Mouse (Mus musculus): ENCODE measurements around the gene Lbx2.

Lbx2 gene

DNA sequence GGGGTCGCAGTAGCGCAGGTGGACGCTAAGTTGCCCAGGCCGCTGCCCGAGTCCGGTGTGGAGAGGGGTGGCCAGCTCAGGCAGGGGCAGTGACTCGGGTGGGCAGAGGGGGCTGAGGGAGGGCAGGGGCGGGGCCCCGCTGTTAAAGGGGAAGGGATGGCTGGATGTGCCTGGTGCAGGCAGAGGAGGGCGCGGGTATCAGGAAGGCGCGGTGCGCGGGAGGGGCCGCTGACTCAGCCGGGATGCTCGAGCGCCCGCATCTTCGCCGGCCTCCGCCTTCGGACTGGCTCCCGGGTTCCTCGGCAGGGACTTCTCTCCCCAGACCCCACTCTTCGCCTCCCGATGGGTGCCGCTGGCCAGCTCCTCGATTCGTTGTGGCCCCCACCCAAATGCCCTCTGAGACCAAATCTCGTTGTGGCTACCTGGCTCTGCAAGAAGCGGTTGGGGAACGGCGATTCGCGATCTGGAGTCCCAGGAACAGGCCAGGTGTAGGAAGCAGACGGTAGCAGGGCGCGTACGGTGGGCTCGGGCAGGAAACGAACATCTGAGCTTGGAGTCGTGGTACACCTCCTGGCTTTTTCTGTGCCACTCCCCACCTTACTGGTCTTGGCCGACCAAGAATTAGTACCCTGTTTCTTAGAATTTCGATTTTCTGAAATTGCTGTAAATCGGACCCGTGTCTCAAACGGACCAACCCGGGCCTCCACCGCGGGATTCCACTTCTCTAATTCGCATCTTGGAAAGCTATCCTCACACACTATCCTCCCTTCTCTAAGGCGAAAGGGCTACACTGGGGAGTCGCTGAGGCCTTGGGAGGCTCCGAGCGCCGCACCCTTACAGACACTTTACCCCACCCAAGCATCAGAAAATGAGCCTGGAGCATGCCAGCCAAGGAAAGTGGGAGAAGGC, 15.6 kb upstream of the Lbx2 start:
- DNase-seq (ENCODE audit: low read depth), result no peak

DNA sequence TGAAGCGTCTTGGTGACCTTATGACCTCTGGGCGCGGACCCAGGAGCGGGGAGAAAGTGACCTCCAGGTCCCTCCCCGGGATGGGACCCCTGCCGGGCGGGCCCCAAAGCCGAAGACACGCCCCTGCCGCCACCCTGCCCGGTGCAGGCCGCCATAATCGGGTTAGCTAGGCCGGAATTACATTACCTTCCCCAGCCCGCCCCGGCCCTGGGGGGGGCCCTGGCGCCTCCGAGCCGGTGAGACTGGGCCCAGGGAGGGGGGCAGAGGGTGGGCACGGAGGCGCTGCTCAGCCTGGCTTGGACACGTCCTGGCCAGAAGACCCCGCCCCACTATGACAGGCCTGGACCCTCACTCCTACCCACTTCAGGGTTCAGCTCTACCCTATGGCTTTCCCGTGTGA, 14.9 kb upstream of the Lbx2 start:
- DNase-seq (ENCODE audit: low read depth), result no peak

DNA sequence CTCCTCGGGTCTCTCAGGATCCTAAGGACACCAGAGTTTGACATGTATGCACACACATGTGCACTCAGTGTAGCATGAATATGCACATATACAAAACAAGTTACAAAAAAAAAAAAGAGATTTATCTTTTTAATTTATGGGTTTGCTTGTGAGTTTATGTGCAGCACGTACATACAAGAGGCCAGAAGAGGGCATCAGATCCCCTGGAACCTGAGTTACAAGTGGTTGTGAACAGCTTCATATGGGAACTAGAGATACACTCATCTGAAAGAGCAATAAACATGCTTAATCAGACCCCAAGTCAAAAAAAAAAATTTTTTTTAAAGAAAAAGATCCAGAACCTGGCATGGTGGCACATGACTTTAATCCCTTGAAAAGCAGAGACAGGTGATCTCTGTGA, 11.2 kb upstream of the Lbx2 start:
- DNase-seq (ENCODE audit: low read depth), result peak; percentile 55

DNA sequence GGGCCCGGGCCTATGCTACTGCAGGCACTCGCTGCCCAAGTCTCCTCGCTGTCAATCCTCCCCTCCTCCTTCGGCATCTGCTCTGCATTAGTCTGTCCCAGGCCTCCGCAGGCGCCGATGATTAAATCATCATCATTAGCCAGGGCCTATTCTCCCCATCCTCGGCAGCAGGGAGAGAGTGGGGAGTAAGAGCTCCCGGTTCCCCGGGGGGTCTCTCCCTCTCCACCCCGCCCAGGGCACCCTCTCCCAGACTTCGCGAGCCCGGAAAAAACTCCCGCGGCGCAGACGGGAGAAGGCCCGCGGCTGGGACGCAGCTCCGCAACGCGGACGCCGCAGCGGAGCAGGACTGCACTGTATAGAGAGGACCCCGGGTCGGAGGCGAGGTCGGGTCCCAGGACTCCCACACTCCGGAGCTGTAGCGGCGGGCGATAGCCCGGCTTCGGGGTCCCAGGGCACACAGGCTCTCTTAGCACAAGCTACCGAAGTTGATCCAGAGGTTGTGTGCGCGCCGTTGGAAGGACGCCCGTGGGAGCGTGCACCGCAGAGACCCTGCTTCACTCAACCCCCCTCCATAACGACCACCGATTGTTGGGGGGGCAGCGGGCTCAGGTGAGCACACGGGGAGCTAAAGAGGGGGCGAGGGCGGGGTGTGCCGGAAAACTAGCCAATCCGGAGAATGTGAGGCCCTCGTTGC, 8.4 kb upstream of the Lbx2 start, which contains the start of gene Pcgf1:
Gene Pcgf1, plus strand, starts transcription at position 240 of the 694 bp plus-strand sequence.
- peak; percentile 85 for DNase-seq (ENCODE audit: low read depth)

DNA sequence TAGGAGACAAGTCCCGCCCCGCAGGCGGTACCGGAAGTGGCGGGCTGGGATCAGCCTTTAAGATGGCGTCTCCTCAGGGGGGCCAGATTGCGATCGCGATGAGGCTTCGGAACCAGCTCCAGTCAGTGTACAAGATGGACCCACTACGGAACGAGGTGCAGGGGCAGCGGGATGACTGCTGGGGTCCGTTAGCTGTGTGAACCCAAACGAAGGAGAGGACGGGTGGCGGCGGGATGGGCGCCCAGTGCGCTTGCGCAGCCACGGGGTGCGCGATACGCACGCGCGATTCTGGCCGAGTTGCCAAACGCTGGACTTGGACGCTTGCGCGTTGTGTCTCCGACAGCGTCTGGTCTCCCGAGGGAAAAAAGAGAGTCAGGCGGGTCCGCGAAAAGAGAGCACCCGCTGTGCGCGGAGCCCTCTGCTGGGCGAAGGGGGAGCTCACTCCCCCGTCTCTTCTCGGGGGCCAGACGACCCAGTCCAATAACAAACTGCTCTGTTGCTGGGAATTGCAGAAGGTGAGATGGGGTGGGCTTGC, 7.8 kb upstream of the Lbx2 start:
- DNase-seq (ENCODE audit: low read depth), result peak; percentile 99

DNA sequence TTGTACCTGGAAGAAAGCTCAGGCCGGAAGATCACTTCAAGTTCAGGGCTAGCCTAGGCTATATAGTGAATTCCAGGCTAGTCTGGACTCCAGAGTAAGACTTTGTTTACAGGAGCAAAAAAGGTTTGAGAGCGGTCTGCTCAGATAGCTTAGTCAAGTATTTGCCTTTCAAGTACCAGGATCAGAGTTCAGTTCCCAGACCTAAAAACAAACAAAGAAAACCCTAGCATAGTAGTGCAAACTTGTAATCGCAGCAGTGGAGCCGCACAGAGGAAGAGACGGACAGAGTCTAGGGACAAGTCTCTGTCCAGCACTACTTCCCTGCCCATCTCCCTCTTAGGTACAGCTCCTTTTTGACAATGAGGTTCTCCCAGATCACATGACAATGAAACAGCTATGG, 6.0 kb upstream of the Lbx2 start:
- DNase-seq (ENCODE audit: low read depth), result no peak

DNA sequence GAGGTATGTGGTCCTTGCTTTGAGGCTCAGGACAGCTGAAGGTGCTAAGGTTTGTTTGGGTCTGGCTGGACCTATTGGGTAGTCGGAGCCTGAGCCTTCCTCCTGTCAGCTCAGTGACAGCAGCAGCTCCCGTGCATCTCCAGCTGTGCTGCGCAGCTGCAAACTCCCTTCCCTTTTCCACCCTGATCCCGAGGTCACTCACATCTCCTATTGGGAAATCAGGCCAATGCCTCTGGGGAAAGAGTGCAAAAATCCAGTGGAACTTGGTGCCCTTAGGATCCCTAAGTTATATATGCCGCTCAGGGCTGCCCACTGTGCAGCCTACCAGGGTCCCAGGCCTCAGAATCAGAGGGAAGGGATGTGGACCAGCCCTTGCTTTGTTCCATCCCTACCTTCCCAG, 2.7 kb upstream of the Lbx2 start:
- no peak for DNase-seq (ENCODE audit: low read depth)

DNA sequence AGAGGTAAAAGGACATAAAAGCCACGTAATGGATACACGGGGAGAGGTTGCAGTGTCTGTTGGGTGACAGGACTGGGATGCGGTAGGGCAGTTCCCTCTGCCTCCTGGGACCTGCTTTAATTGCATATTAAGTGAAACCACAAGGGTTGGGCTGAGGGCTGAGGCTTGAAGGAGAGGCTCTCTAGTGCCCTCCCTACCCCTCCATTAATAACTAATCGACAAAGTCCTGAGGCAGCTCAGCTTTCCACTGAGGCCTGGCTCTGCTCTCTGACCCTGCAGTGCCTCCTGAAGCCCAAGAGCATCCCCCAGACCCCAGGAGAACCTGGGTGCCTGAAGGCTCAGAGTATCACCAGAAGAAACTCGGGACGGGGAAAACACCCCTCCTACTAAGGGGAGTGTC, 1.7 kb upstream of the Lbx2 start:
- no peak for DNase-seq (ENCODE audit: low read depth)

DNA sequence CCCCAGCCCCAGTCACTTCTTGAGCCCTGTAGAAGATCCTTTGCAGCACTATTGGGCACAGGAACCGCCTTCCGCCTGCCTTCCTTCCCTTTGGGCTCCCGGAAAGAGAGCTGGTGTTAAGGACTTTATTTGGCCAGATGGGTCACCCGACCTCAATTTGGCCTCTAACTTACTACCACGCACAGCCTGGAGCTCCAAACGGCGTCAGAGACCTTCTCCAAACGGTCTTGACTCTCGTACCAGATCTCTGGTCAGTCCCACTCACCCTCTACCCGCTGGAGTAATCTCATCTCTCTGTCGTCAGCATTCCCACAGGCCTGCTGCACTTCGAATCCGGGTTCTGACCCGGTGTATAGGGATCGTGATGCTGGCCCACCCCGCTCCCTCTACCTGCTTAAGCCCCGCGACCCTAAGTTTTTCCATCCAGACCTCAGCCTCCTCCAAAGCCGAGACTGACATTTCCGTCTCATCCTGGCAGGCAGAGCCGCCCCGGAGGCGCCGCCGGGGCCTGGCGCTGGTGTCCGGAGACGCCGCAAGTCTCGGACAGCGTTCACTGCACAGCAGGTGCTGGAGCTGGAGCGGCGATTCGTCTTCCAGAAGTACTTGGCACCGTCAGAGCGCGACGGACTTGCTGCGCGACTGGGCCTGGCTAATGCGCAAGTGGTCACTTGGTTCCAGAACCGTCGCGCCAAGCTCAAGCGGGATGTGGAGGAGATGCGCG, 1.2 kb downstream of the Lbx2 start:
- DNase-seq (ENCODE audit: low read depth), result no peak

DNA sequence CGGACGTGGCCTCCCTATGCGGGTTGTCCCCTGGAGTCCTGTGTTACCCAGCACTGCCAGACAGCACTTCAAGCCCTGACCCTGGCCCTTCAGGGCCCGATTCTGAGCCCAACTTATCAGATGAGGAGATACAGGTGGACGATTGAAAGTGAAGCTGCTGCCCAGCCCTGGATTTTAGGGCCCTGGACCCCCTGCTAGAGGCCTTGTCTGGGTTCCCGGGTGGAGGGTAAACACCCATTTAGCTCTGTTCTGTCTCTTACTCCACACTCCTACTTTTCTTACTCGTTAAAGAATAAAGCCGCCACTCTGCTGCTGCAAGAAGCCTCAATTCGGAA, 1.7 kb downstream of the Lbx2 start:
- DNase-seq (ENCODE audit: low read depth), result no peak

DNA sequence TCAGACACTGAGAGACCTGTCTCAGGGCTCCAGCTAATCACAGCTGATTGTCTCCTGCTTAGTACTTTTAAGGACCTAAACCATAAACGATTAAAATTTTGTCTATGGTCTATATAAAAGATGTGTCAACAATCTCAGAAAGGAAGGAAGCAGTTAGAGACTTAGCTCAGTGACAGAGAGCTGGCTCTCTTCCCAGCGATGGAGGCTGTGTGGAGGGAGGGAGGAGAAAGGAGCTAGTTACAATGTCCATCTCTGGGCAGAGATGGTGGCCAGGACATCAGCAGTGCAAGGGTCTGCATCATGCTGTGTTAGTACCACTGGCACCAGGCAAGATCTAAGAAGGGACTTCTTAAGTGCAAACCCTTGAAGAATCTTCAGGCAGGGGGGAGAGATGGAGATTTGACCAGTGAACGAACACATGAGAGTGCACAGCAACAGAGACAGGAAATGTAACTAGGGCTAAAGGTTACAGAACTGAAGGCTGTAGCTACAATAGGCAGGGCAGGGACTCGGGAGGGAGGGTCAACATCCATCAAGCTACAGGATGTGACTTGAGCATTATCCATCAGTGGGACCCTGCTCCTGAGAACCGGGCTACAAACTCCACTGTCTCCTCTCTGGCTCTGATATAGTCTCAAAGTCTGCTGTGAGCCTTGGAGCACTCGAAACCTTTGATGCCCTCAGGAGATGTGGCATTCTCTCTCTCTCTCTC, 6.4 kb downstream of the Lbx2 start:
- DNase-seq (ENCODE audit: low read depth), result peak; percentile 58

DNA sequence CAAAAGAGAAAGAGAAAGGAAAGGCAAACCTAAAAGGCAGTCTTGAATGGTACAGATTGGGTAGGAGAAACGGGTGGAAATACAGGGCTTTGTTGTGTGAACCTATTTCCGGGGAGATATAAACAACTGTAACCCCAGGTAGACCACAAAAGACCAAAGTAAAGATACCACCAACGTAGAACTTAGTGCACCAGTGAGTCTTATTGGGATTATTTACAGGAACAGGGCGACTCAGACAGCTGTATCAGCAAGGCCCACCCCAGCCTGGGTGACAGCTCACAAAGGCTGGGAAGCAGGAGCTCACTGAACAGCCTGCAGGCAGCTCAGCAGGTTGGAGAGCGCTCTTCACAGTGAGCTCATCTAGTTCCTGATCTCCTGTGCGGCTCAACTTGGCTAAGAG, 9.8 kb downstream of the Lbx2 start:
- DNase-seq (ENCODE audit: low read depth), result no peak

DNA sequence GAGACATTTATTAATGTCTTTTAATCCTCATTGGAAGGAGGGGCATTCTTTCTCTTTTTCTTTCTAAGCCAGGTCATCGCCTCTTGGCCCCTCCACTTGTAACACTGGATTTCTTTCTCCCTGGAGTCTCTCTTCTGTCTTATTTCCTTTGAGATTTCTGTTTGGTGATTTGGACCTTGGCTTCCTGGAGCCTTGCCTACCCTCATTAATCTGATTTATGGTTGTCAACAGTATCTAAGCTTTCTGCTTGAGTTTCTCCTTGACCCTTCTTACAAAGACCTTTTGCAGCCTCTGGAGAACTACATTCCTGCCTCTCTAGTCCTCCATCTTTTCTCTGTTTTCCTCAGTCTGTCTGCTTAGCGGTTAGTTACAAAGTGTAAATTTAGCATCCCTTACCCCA, 12.2 kb downstream of the Lbx2 start:
- peak; percentile 78 for DNase-seq (ENCODE audit: low read depth)

DNA sequence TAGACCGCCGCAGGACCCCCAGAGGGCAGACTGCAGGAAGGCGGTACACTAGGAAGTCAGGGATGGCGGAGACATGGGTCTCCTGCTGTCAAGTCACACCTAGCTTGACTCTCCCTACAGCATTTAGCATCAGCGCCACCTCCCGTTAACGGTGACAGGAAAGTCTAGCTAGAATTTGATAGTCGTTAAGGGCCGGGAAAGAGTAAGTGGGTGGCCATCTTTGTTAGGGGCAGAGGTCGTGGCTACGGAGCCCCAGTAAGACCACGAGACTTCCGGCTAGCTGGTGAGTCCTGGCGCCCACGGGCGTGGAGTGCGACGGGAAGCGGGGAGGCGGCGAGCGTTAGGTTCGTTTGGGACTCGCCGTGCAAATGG, 15.1 kb downstream of the Lbx2 start, which contains the start of the genes Ccdc142 and Gm42688:
Gene Ccdc142, plus strand, starts transcription at position 286 of the 372 bp plus-strand sequence.
Gene Gm42688, plus strand, starts transcription at position 302 of the 372 bp plus-strand sequence.
- peak; percentile 89 for DNase-seq (ENCODE audit: low read depth)

DNA sequence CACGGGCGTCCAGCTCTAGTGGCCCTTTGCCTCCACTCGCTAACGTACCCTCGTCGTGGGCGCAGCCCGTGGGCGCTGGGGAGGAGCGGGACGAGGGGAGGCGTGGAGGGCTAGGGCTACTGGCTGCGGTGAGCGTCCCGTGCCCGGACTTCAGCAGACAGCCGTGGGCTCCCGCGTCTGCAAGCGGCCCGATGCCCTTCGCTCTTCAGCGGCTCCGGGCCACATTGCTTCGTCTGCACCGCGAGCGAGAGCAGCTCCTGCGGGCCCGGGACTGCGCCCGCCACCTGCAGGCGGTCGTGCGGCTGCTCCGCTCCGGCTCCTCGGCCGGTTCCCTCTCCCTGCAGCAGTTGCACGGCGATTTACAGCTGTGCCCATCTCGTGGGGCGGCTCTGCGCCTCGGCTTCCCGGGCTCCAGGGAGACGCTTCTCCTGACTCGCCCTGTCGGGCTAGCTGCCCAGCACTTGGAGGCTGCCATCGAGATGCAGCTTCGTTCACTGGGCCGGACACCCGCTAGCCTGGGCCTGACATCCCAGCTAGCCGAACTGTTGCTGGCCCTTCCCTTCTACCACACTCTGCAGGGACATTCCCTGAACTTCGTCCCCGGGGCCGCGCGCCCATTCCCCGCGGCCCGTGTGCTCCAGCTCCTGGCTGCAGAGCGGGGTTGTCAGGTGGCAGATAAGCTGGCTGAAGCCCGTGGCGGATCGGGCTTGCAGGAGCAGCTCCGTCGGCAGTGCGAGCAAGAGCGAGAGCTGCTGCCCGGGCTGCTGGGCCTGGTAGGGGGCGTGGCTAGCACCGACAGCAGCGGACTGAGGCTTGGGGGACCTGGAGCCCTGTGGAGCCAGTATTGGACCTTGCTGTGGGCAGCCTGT, 15.8 kb downstream of the Lbx2 start:
- peak; percentile 83 for DNase-seq (ENCODE audit: low read depth)

DNA sequence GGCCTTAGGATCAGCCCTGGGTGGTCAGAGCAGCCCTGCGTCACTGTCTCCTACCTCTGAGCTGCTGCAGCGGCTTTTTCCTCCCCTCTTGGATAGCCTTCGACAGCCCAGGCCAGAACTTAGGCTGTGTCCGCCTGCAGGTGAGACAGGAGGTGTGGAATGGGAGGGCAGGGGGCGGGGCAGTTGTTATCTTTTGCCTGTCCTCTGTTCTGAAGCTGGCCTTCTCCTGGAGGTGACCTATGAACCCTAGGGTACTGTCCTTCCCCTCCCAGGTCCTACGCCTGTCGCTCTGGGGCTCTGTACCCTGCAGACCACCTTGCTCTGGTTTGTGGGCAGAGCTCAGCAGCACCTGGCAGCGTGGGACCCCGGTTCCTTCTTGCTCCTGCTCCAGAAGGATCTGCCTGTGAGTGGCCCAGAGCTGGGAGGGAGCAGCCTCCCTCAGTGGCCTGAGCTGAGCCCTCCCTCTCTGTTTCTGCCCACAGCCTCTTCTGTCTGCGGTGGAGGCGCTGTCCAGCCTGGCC, 17.0 kb downstream of the Lbx2 start:
- DNase-seq (ENCODE audit: low read depth), result no peak

DNA sequence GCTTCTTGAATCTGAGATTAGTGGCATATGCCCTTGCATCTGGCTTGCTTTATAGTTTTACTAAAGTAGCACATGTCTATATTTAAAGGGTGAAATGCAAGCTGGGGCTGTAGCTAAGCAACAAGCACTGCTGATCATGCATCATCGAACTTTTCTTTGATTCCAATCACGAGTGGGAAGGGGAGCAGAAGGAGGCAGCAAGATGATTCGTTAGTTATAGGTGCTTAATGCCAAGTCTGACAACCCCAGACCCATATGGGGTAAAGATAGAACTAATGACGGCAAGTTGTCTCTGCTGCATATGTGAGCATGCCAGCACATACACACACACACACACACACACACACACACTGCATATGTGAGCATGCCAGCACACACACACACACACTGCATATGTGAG, 18.0 kb downstream of the Lbx2 start:
- no peak for DNase-seq (ENCODE audit: low read depth)

DNA sequence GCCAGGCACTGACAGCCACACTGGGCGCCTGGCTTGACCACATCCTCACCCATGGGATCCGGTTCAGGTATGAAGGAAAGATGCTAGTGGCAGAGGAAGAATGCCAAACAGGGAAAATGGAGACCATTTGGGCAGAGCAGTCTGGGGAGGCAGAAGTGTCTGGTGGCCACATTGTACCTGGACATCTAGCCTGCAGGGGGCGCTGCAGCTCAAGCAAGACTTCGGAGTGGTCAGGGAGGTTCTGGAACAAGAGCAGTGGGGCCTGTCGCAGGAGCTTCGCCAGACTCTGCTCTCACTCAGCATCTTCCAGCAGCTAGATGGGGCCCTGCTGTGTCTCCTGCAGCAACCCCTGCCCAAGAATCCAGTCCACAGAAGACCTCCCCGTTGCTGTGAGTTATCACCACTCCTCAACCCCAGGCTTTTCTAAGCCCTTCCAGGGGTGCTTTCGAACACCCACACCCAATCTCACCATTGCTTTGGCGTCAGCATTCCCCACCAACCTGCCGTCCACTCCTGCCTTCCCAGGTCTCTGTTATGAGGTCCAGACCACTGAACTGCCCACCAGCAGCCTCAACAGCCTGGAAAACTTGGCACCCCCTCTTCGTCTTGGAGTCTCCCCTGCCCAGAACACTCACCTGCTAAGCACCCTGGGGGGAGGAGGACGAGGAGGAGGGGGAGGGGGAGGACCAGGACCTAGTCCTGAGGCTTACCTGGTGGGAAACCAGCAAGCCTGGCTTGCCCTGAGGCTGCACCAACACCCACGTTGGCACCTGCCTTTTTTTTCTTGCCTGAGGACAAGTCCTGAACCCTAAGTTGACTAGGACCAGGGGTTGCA, 21.6 kb downstream of the Lbx2 start:
- DNase-seq (ENCODE audit: low read depth), result peak; percentile 92
